Mouse (Mus musculus) limb, embryonic 15.5 days (tissue): ENCODE results near the gene Hsf2bp. TPM values are rescaled to one million over a fixed set of nuclear protein-coding genes. Genes with fewer than 3 reads are reported as not detected.

ENCODE experiments used
- ATAC-seq: fragments of 200-750 bp; cut with Nextera tagmentation; 2 replicates; pipeline ENCODE4 v1.8.0; 2017; ENCODE audit warnings: low read depth, moderate TSS enrichment; ENCODE audit not compliant: insufficient number of reproducible peaks, low FRiP score, low TSS enrichment
- H3K27ac ChIP-seq: fragments of 300-500 bp; sonication (generic); 2 replicates; pipeline ENCODE4 v1.5.1; 2015; ENCODE audit warnings: moderate library complexity, mild to moderate bottlenecking, inconsistent platforms
- H3K27me3 ChIP-seq: fragments of 300-500 bp; sonication (generic); 2 replicates; pipeline ENCODE4 v1.6.1; 2015; ENCODE audit warnings: inconsistent platforms
- H3K36me3 ChIP-seq: fragments of 300-500 bp; sonication (generic); 2 replicates; pipeline ENCODE4 v1.6.1; 2015; ENCODE audit warnings: inconsistent platforms
- H3K4me1 ChIP-seq: fragments of 300-500 bp; sonication (generic); 2 replicates; pipeline ENCODE4 v1.6.1; 2015; ENCODE audit warnings: inconsistent platforms
- H3K4me2 ChIP-seq: fragments of 300-500 bp; sonication (generic); 2 replicates; pipeline ENCODE4 v1.6.1; 2015; ENCODE audit warnings: mild to moderate bottlenecking, inconsistent platforms
- H3K4me3 ChIP-seq: fragments of 300-500 bp; sonication (generic); 2 replicates; pipeline ENCODE4 v1.5.1; 2015; ENCODE audit warnings: mild to moderate bottlenecking, inconsistent platforms
- H3K9ac ChIP-seq: fragments of 300-500 bp; sonication (generic); 2 replicates; pipeline ENCODE4 v1.6.1; 2015; ENCODE audit warnings: inconsistent platforms
- H3K9me3 ChIP-seq: fragments of 300-500 bp; sonication (generic); 2 replicates; pipeline ENCODE4 v1.6.1; 2016; ENCODE audit warnings: inconsistent platforms
- WGBS: fragments of 180-500 bp; shearing (Covaris S2); methylation state at CpG from one replicate; pipeline ENCODE4 v1.1.7; 2015; 5-methylcytosine and 5-hydroxymethylcytosine counted together
- polyA plus RNA-seq: library from polyadenylated mRNA; unstranded; fragments of >200 nt; fragmentation: Nextera tagmentation; extraction: Ambion mirVana; gene quantifications from 2 replicates; pipeline ENCODE4 v1.2.1, GENCODE M21; 2015

Gene Hsf2bp
- polyA plus RNA-seq, 1 experiment from 2014 or later: 0.99 TPM

- WGBS: 29% methylated on average over 3 of the region's 3 CpGs
- Histone ChIP-seq H3K9ac (no peak overlapping the region), H3K27ac (no peak overlapping the region), H3K4me3 (no peak overlapping the region), H3K27me3 (no peaks in the 10 kb centered on the region), H3K36me3 (no peaks in the 10 kb centered on the region), H3K9me3 (no peaks in the 10 kb centered on the region), H3K4me1 (peaks cover 7% of the 10 kb centered on the region; the same call in 1 of the 2 replicates), H3K4me2 (no peak overlapping the region)
- no peak for ATAC-seq
Observed at GRCm38 (mm10) chr17:32027666-32028065, 8.5 kb downstream of the Hsf2bp start.

- Histone ChIP-seq H3K4me3 (no peak overlapping the region), H3K27me3 (no peaks in the 10 kb centered on the region), H3K4me2 (no peak overlapping the region), H3K4me1 (peaks cover 7% of the 10 kb centered on the region; the same call in 1 of the 2 replicates), H3K9me3 (no peaks in the 10 kb centered on the region), H3K36me3 (no peaks in the 10 kb centered on the region), H3K27ac (no peak overlapping the region), H3K9ac (no peak overlapping the region)
- 9% methylated on average over 2 of the region's 2 CpGs for WGBS
- ATAC-seq: peak; percentile 61
Observed at GRCm38 (mm10) chr17:32025386-32025785, 10.8 kb downstream of the Hsf2bp start.

GRCm38 (mm10) chr17:32024671-32025073, 11.5 kb downstream of the Hsf2bp start:
- Histone ChIP-seq H3K4me3 (no peak overlapping the region), H3K4me2 (no peak overlapping the region), H3K9ac (no peak overlapping the region), H3K4me1 (peaks cover 7% of the 10 kb centered on the region; the same call in 1 of the 2 replicates), H3K27me3 (no peaks in the 10 kb centered on the region), H3K9me3 (no peaks in the 10 kb centered on the region), H3K36me3 (no peaks in the 10 kb centered on the region), H3K27ac (0 out of 2 replicates have a peak overlapping the region, but pooled peaks have one; percentile 19)
- no peak for ATAC-seq
- WGBS: 57% methylated on average over 5 of the region's 5 CpGs

GRCm38 (mm10) chr17:32023088-32023487, 13.1 kb downstream of the Hsf2bp start:
- ATAC-seq: no peak
- no peaks in the 10 kb centered on the region for H3K27me3 ChIP-seq
- no peak overlapping the region for H3K4me2 ChIP-seq
- no peak overlapping the region for H3K4me3 ChIP-seq
- H3K27ac ChIP-seq: no peak overlapping the region
- H3K36me3 ChIP-seq: no peaks in the 10 kb centered on the region
- H3K9me3 ChIP-seq: no peaks in the 10 kb centered on the region
- no peak overlapping the region for H3K9ac ChIP-seq
- 50% methylated on average over 8 of the region's 8 CpGs for WGBS
- peaks cover 7% of the 10 kb centered on the region; the same call in 1 of the 2 replicates for H3K4me1 ChIP-seq

GRCm38 (mm10) chr17:32022551-32022950, 13.6 kb downstream of the Hsf2bp start:
- Histone ChIP-seq H3K4me2 (no peak overlapping the region), H3K27me3 (no peaks in the 10 kb centered on the region), H3K36me3 (no peaks in the 10 kb centered on the region), H3K9ac (no peak overlapping the region), H3K9me3 (no peaks in the 10 kb centered on the region), H3K27ac (no peak overlapping the region), H3K4me3 (no peak overlapping the region), H3K4me1 (peaks cover 7% of the 10 kb centered on the region; the same call in 1 of the 2 replicates)
- no peak for ATAC-seq
- 66% methylated on average over 6 of the region's 6 CpGs for WGBS

- WGBS: 79% methylated on average over 3 of the region's 3 CpGs
- Histone ChIP-seq H3K4me1 (peaks cover 7% of the 10 kb centered on the region; the same call in 1 of the 2 replicates), H3K9me3 (no peaks in the 10 kb centered on the region), H3K27ac (no peak overlapping the region), H3K4me3 (no peak overlapping the region), H3K27me3 (no peaks in the 10 kb centered on the region), H3K36me3 (no peaks in the 10 kb centered on the region), H3K4me2 (no peak overlapping the region), H3K9ac (no peak overlapping the region)
- ATAC-seq: no peak
Observed at GRCm38 (mm10) chr17:32021981-32022380, 14.2 kb downstream of the Hsf2bp start.

GRCm38 (mm10) chr17:32018127-32018894, 17.8 kb downstream of the Hsf2bp start:
- ATAC-seq: peak; percentile 52; the same call in 1 of the 2 replicates
- Histone ChIP-seq H3K4me2 (no peak overlapping the region), H3K27ac (peak overlapping the region; percentile 75), H3K36me3 (no peaks in the 10 kb centered on the region), H3K4me1 (no peaks in the 10 kb centered on the region), H3K4me3 (no peak overlapping the region), H3K9me3 (no peaks in the 10 kb centered on the region), H3K27me3 (no peaks in the 10 kb centered on the region), H3K9ac (no peak overlapping the region)
- WGBS: 67% methylated on average over 5 of the region's 5 CpGs

- no peak for ATAC-seq
- H3K27ac ChIP-seq: no peak overlapping the region
Observed at GRCm38 (mm10) chr17:32016481-32016880, 19.7 kb downstream of the Hsf2bp start.

GRCm38 (mm10) chr17:32013659-32014058, 22.5 kb downstream of the Hsf2bp start:
- H3K4me3 ChIP-seq: no peak overlapping the region
- no peak overlapping the region for H3K9ac ChIP-seq
- H3K36me3 ChIP-seq: no peaks in the 10 kb centered on the region
- ATAC-seq: no peak
- no peaks in the 10 kb centered on the region for H3K9me3 ChIP-seq
- H3K4me1 ChIP-seq: 0 out of 2 replicates have a peak, but pooled peaks cover 5% of the 10 kb centered on the region
- H3K27ac ChIP-seq: no peak overlapping the region
- no peak overlapping the region for H3K4me2 ChIP-seq
- H3K27me3 ChIP-seq: no peaks in the 10 kb centered on the region

More at GRCm38 (mm10) chr17:32016481-32016880, 19.7 kb downstream of the Hsf2bp start:
- 86% methylated on average over 8 of the region's 8 CpGs for WGBS
- H3K36me3 ChIP-seq: no peaks in the 10 kb centered on the region
- H3K27me3 ChIP-seq: no peaks in the 10 kb centered on the region
- 0 out of 2 replicates have a peak, but pooled peaks cover 5% of the 10 kb centered on the region for H3K4me1 ChIP-seq
- no peak overlapping the region for H3K4me3 ChIP-seq
- H3K9me3 ChIP-seq: no peaks in the 10 kb centered on the region
- no peak overlapping the region for H3K4me2 ChIP-seq
- H3K9ac ChIP-seq: no peak overlapping the region

GRCm38 (mm10) chr17:32012254-32012653, 23.9 kb downstream of the Hsf2bp start:
- Histone ChIP-seq H3K4me1 (0 out of 2 replicates have a peak, but pooled peaks cover 5% of the 10 kb centered on the region), H3K36me3 (no peaks in the 10 kb centered on the region), H3K27me3 (no peaks in the 10 kb centered on the region), H3K27ac (no peak overlapping the region), H3K9me3 (no peaks in the 10 kb centered on the region), H3K4me2 (no peak overlapping the region), H3K9ac (no peak overlapping the region), H3K4me3 (no peak overlapping the region)
- WGBS: 44% methylated on average over 3 of the region's 3 CpGs
- no peak for ATAC-seq

GRCm38 (mm10) chr17:32011694-32012093, 24.5 kb downstream of the Hsf2bp start:
- no peaks in the 10 kb centered on the region for H3K27me3 ChIP-seq
- 0 out of 2 replicates have a peak, but pooled peaks cover 5% of the 10 kb centered on the region for H3K4me1 ChIP-seq
- H3K4me2 ChIP-seq: no peak overlapping the region
- no peaks in the 10 kb centered on the region for H3K9me3 ChIP-seq
- H3K4me3 ChIP-seq: no peak overlapping the region
- H3K9ac ChIP-seq: no peak overlapping the region
- no peaks in the 10 kb centered on the region for H3K36me3 ChIP-seq
- WGBS: 78% methylated on average over 6 of the region's 6 CpGs
- no peak overlapping the region for H3K27ac ChIP-seq
- ATAC-seq: no peak; the same call in 1 of the 2 replicates

GRCm38 (mm10) chr17:32006800-32007199, 29.3 kb downstream of the Hsf2bp start:
- Histone ChIP-seq H3K4me3 (no peak overlapping the region), H3K4me2 (no peak overlapping the region), H3K4me1 (0 out of 2 replicates have a peak, but pooled peaks cover 2% of the 10 kb centered on the region), H3K9me3 (no peaks in the 10 kb centered on the region), H3K27ac (no peak overlapping the region), H3K27me3 (no peaks in the 10 kb centered on the region), H3K36me3 (no peaks in the 10 kb centered on the region), H3K9ac (no peak overlapping the region)
- WGBS: 74% methylated on average over 5 of the region's 5 CpGs
- ATAC-seq: no peak
